Mouse (Mus musculus) liver, embryonic 13.5 days (tissue): ENCODE measurements around the gene Txk. TPM values are rescaled to one million over a fixed set of nuclear protein-coding genes. Genes with fewer than 3 reads are reported as not detected.

ENCODE experiments used
- ATAC-seq: fragments of 200-750 bp; cut with Nextera tagmentation; 2 replicates; pipeline ENCODE4 v1.8.0; 2017; ENCODE audit warnings: low read depth, mild to moderate bottlenecking, moderate number of reproducible peaks, moderate library complexity
- DNase-seq: peaks from one replicate; pipeline ENCODE4 v3.0.0; 2022
- H3K27ac ChIP-seq: fragments of 300-500 bp; sonication (generic); 2 replicates; pipeline ENCODE4 v1.5.1; 2015; ENCODE audit warnings: moderate library complexity, mild to moderate bottlenecking, inconsistent platforms
- H3K27me3 ChIP-seq: fragments of 300-500 bp; sonication (generic); 2 replicates; pipeline ENCODE4 v1.6.1; 2015; ENCODE audit warnings: mild to moderate bottlenecking, inconsistent platforms
- H3K36me3 ChIP-seq: fragments of 300-500 bp; sonication (generic); 2 replicates; pipeline ENCODE4 v1.6.1; 2015; ENCODE audit warnings: mild to moderate bottlenecking, inconsistent platforms
- H3K4me1 ChIP-seq: fragments of 300-500 bp; sonication (generic); replicated peaks from 2 replicates; pipeline ENCODE4 v1.6.1; 2015; ENCODE audit warnings: inconsistent platforms
- H3K4me2 ChIP-seq: fragments of 300-500 bp; sonication (generic); 2 replicates; pipeline ENCODE4 v1.6.1; 2015; ENCODE audit warnings: inconsistent platforms, mild to moderate bottlenecking, moderate library complexity
- H3K4me3 ChIP-seq: fragments of 300-500 bp; sonication (generic); replicated peaks from 2 replicates; pipeline ENCODE4 v1.5.1; 2015; ENCODE audit warnings: mild to moderate bottlenecking, inconsistent platforms
- H3K9ac ChIP-seq: fragments of 300-500 bp; sonication (generic); 2 replicates; pipeline ENCODE4 v1.6.1; 2015; ENCODE audit warnings: mild to moderate bottlenecking, inconsistent platforms
- H3K9me3 ChIP-seq: fragments of 300-500 bp; sonication (generic); replicated peaks from 2 replicates; pipeline ENCODE4 v1.6.1; 2016; ENCODE audit warnings: inconsistent platforms
- whole genome bisulfite sequencing: fragments of 180-500 bp; shearing (Covaris S2); methylation state at CpG from one replicate; pipeline ENCODE4 v1.1.7; 2015; ENCODE audit not compliant: insufficient replicate concordance; 5-methylcytosine and 5-hydroxymethylcytosine counted together
- polyA plus RNA-seq: library from polyadenylated mRNA; unstranded; fragments of >200 nt; fragmentation: Nextera tagmentation; extraction: Ambion mirVana; gene quantifications from 2 replicates; pipeline ENCODE4 v1.2.1, GENCODE M21; 2015

Txk gene
- polyA plus RNA-seq, 1 experiment from 2014 or later, result not detected

GRCm38 (mm10) chr5:72710572-72711278 is 41.9 kb downstream of the Txk start:
- Histone ChIP-seq H3K4me2 (no peak overlapping the region), H3K9ac (no peak overlapping the region), H3K4me3 (no peak overlapping the region), H3K9me3 (no peaks in the 10 kb centered on the region), H3K36me3 (no peaks in the 10 kb centered on the region), H3K27me3 (no peaks in the 10 kb centered on the region), H3K27ac (no peak overlapping the region), H3K4me1 (no peaks in the 10 kb centered on the region)
- ATAC-seq (no peak), DNase-seq (peak; percentile 10)
- WGBS, result 23% methylated on average over 4 of the region's 4 CpGs

DNA sequence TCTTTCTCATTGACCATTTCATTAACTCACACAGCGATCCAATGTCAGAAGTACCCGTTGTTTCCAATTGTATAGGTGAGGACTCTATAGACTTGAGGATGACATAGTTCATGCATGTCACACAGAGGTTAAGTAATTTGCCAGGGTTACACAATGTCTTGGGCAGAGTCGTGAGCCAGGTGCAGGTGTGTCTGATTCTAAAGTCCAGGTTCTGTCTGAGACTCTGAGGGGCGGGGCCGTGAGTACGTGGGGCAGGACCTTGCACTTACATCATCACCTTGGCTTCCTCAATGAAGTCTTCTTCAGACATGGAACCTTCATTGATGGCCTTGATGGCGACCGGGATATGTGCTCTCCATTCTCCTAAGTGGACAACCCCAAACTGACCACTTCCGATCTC is 42.6 kb downstream of the Txk start:
- ATAC-seq, result no peak
- no peaks in the 10 kb centered on the region for H3K36me3 ChIP-seq
- WGBS, result 76% methylated on average over 9 of the region's 9 CpGs
- H3K4me2 ChIP-seq, result no peak overlapping the region
- H3K9me3 ChIP-seq, result no peaks in the 10 kb centered on the region
- DNase-seq, result no peak
- H3K27ac ChIP-seq, result no peak overlapping the region
- H3K9ac ChIP-seq, result no peak overlapping the region
- no peak overlapping the region for H3K4me3 ChIP-seq
- no peaks in the 10 kb centered on the region for H3K4me1 ChIP-seq
- no peaks in the 10 kb centered on the region for H3K27me3 ChIP-seq

DNA sequence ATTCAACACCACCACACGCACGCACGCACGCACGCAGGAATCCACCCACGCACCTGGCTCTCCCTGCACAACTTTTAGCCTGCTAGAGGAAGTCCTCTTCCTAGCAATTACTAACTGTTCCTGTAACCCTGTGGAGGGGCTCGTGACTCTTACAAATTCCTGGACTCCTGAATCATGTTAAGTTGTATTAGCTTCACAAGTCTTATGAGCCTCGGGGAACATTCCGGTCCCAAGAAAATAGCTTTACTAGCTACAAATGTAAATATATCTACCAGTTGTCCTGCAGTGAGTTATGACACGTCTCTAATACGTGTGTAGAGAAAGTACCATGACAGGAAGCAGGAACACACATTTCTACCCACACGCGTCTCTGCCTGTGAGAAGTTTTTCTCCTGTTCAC is 43.1 kb downstream of the Txk start:
- Histone ChIP-seq H3K4me3 (no peak overlapping the region), H3K4me1 (no peaks in the 10 kb centered on the region), H3K4me2 (no peak overlapping the region), H3K27me3 (no peaks in the 10 kb centered on the region), H3K36me3 (no peaks in the 10 kb centered on the region), H3K9me3 (no peaks in the 10 kb centered on the region), H3K9ac (no peak overlapping the region), H3K27ac (no peak overlapping the region)
- DNase-seq (no peak), ATAC-seq (no peak)
- WGBS, result 71% methylated on average over 13 of the region's 13 CpGs

DNA sequence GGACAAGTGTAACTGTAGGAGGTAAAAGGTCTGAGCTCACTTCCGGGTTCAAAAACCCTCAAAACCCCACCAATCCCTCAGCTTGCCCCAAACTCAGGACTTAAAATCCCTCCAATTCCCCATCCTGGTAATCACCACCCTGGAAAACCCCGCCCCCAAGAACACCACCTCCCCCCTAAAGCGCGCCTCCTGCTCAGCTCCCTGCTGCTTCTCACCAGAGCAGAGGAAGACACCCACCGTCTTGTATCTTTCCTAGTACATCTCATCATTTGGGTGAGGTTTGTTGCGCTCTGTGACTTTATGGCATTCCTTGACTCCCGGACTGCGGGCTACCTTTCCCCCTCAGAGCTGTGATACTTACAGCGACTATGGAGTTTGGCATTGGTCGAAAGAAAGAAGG is 45.9 kb downstream of the Txk start:
- Histone ChIP-seq H3K27me3 (no peaks in the 10 kb centered on the region), H3K4me2 (no peak overlapping the region), H3K9ac (no peak overlapping the region), H3K9me3 (no peaks in the 10 kb centered on the region), H3K4me1 (no peaks in the 10 kb centered on the region), H3K36me3 (no peaks in the 10 kb centered on the region), H3K27ac (no peak overlapping the region), H3K4me3 (no peak overlapping the region)
- 64% methylated on average over 10 of the region's 10 CpGs for WGBS
- DNase-seq (no peak), ATAC-seq (no peak)

GRCm38 (mm10) chr5:72706095-72706494 is 46.5 kb downstream of the Txk start:
- H3K4me3 ChIP-seq, result no peak overlapping the region
- DNase-seq (no peak), ATAC-seq (no peak)
- no peaks in the 10 kb centered on the region for H3K36me3 ChIP-seq
- no peaks in the 10 kb centered on the region for H3K9me3 ChIP-seq
- H3K27ac ChIP-seq, result no peak overlapping the region
- H3K4me2 ChIP-seq, result no peak overlapping the region
- no peaks in the 10 kb centered on the region for H3K4me1 ChIP-seq
- H3K27me3 ChIP-seq, result no peaks in the 10 kb centered on the region
- H3K9ac ChIP-seq, result no peak overlapping the region
- WGBS, result 62% methylated on average over 10 of the region's 10 CpGs

- H3K4me1 ChIP-seq, result no peaks in the 10 kb centered on the region
- ATAC-seq, result no peak
- H3K27ac ChIP-seq, result no peak overlapping the region
- no peak for DNase-seq
- H3K36me3 ChIP-seq, result no peaks in the 10 kb centered on the region
- H3K4me3 ChIP-seq, result no peak overlapping the region
- no peak overlapping the region for H3K4me2 ChIP-seq
- H3K9me3 ChIP-seq, result no peaks in the 10 kb centered on the region
- no peaks in the 10 kb centered on the region for H3K27me3 ChIP-seq
- no peak overlapping the region for H3K9ac ChIP-seq
Measured at GRCm38 (mm10) chr5:72702202-72702601, 50.4 kb downstream of the Txk start.

GRCm38 (mm10) chr5:72699500-72699818 is 53.1 kb downstream of the Txk start:
- no peak for DNase-seq
- Histone ChIP-seq H3K4me3 (no peak overlapping the region), H3K27ac (no peak overlapping the region), H3K9me3 (no peaks in the 10 kb centered on the region), H3K4me1 (no peaks in the 10 kb centered on the region), H3K9ac (no peak overlapping the region), H3K4me2 (no peak overlapping the region), H3K36me3 (no peaks in the 10 kb centered on the region), H3K27me3 (no peaks in the 10 kb centered on the region)
- ATAC-seq, result no peak
- 60% methylated on average over 2 of the region's 2 CpGs for WGBS

DNA sequence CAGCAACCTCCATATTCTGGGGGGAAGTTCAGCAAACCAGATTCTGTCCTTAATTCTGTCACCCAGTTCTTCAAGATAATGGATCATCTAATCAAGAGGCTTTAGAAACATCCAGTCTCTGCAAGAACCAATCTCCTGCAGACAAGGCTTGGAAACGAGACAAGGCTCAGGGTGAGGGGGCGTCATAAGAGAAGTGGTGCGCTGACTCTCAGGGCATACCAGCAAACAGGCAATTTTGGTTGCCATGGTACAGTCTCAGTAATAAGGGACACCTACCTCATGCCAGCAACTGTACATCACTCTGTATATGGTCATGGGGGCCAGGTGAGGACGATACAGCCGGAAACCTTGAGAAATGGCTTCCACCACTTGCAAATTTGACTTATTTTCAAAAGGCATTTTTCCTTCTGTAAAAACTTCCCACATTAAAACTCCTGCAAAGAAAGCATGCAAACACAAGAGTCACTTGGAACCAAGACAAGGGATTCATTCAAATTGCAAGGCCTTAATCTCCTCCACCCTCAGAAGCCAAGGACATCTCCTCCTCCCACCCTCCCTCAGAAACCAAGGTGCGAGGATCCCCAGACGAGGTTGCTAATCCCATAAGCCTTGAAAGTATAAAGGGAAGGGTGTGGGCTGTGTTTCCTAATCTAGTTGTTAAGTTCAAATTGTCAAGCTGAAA is 53.6 kb downstream of the Txk start:
- Histone ChIP-seq H3K27ac (no peak overlapping the region), H3K36me3 (no peaks in the 10 kb centered on the region), H3K9ac (no peak overlapping the region), H3K4me3 (no peak overlapping the region), H3K4me1 (no peaks in the 10 kb centered on the region), H3K4me2 (no peak overlapping the region), H3K9me3 (no peaks in the 10 kb centered on the region), H3K27me3 (no peaks in the 10 kb centered on the region)
- ATAC-seq (no peak), DNase-seq (no peak)
- 71% methylated on average over 7 of the region's 7 CpGs for WGBS

DNA sequence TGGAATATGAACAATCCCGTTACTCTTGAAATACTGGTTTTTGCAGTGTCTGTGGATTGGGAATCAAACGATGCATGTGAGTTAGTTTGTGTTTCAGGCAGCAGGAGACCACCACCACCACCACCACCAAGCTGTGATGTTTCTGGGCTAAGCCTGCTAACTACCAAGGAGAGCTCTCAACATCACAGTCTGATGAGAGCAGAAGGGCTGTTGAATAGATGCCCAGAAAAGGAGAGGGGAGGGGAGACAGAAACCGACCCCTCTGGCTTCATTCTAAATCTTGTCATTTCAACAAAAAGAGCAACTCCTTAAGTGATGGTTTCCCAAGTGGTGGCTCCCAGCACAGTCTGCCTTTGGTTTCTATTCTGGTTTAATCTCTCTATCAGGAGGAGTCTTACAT is 54.2 kb downstream of the Txk start:
- 59% methylated on average over 3 of the region's 3 CpGs for WGBS
- H3K4me1 ChIP-seq, result no peaks in the 10 kb centered on the region
- H3K4me3 ChIP-seq, result no peak overlapping the region
- ATAC-seq, result no peak
- DNase-seq, result no peak
- no peaks in the 10 kb centered on the region for H3K27me3 ChIP-seq
- no peaks in the 10 kb centered on the region for H3K36me3 ChIP-seq
- H3K9ac ChIP-seq, result no peak overlapping the region
- H3K27ac ChIP-seq, result no peak overlapping the region
- H3K4me2 ChIP-seq, result no peak overlapping the region
- H3K9me3 ChIP-seq, result no peaks in the 10 kb centered on the region

DNA sequence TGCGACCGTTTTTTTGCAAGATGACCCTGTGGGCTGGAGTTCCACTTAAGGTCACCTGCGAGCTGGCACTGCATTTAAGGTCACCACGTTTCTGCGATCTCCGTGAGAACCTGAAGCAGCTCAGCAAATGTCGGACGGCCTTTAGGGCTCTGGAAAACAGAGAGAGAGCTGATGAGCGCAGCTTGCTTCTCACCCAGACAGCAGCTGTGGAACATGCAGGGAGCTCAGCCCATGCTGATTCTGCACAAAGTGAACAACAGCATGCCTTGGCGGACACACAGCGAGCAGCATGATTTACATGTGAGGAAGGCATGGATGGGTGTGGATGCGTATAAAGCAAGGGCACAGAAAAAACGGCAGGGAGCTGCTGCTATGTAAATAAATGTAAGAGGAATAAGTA is 56.1 kb downstream of the Txk start:
- Histone ChIP-seq H3K9me3 (no peaks in the 10 kb centered on the region), H3K4me1 (no peaks in the 10 kb centered on the region), H3K36me3 (no peaks in the 10 kb centered on the region), H3K4me3 (no peak overlapping the region), H3K9ac (no peak overlapping the region), H3K27ac (no peak overlapping the region), H3K27me3 (no peaks in the 10 kb centered on the region), H3K4me2 (no peak overlapping the region)
- DNase-seq (no peak), ATAC-seq (no peak)
- WGBS, result 62% methylated on average over 13 of the region's 13 CpGs

GRCm38 (mm10) chr5:72694684-72695083 is 57.9 kb downstream of the Txk start:
- H3K27ac ChIP-seq, result no peak overlapping the region
- no peak overlapping the region for H3K4me2 ChIP-seq
- no peak overlapping the region for H3K9ac ChIP-seq
- 69% methylated on average over 2 of the region's 2 CpGs for WGBS
- no peak overlapping the region for H3K4me3 ChIP-seq
- H3K4me1 ChIP-seq, result no peaks in the 10 kb centered on the region
- H3K9me3 ChIP-seq, result no peaks in the 10 kb centered on the region
- H3K27me3 ChIP-seq, result no peaks in the 10 kb centered on the region
- no peaks in the 10 kb centered on the region for H3K36me3 ChIP-seq
- ATAC-seq (no peak), DNase-seq (no peak)

DNA sequence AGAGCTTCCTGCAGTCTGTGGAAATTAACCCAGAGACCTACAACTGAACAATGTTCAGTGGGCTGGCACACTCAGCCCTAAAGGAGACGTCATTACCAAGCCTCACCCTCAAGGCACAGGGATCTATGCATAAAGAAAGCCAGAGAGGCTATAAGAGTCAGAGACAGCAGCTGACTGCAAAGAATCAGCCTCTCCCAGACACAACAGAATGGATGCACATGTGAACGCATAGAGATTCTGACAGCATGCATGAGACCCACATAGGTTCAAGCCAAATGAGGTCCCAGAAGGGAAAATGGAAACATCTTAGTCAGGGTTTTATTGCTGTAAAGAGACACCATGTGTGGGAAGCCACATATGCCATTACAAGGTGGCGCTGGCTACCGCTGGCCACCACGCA is 62.1 kb downstream of the Txk start:
- H3K9ac ChIP-seq, result no peak overlapping the region
- H3K36me3 ChIP-seq, result no peaks in the 10 kb centered on the region
- no peaks in the 10 kb centered on the region for H3K4me1 ChIP-seq
- no peak for DNase-seq
- no peak overlapping the region for H3K4me3 ChIP-seq
- ATAC-seq, result no peak
- no peaks in the 10 kb centered on the region for H3K9me3 ChIP-seq
- H3K4me2 ChIP-seq, result no peak overlapping the region
- H3K27me3 ChIP-seq, result no peaks in the 10 kb centered on the region
- WGBS, result 78% methylated on average over 5 of the region's 5 CpGs
- no peak overlapping the region for H3K27ac ChIP-seq
